Mouse (Mus musculus): ENCODE measurements around the gene Map3k19. TPM values are rescaled to one million over a fixed set of nuclear protein-coding genes. Genes with fewer than 3 reads are reported as not detected.

The Map3k19 gene
- total and polyA plus RNA-seq, 2 experiments from 2014 or later: 0.98 to 3.9 TPM

GRCm38 (mm10) chr1:127861900-127862299 is 7.1 kb upstream of the Map3k19 start:
- ATAC-seq (ENCODE audit: low FRiP score): no peak
- WGBS: 89% methylated on average over 5 of the region's 5 CpGs

GRCm38 (mm10) chr1:127860492-127860891 is 5.7 kb upstream of the Map3k19 start:
- H3K4me2 ChIP-seq (ENCODE audit: low read depth, low read length, poor library complexity, severe bottlenecking): no peak overlapping the region
- H3K27ac ChIP-seq (ENCODE audit: low read depth, low read length): no peak overlapping the region
- TF ChIP-seq CTCF (IDR thresholded peaks at IDR 0.05): no peak
- no peaks in the 10 kb centered on the region for H3K9me3 ChIP-seq (ENCODE audit: low read length)
- no peak for ATAC-seq (ENCODE audit: low FRiP score)
- H3K4me1 ChIP-seq (ENCODE audit: insufficient read depth, low read length): no peaks in the 10 kb centered on the region
- WGBS: 90% methylated on average over 4 of the region's 4 CpGs
- H3K27me3 ChIP-seq (ENCODE audit: insufficient read depth, low read length): no peaks in the 10 kb centered on the region
- DNase-seq (ENCODE audit: low spot score): no peak
- H3K36me3 ChIP-seq (ENCODE audit: insufficient read depth, low read length): no peaks in the 10 kb centered on the region
- H3K4me3 ChIP-seq (ENCODE audit: low read depth, low read length): no peak overlapping the region
- H3K9ac ChIP-seq (replicated peaks; ENCODE audit: low read length, poor library complexity, severe bottlenecking): no peak overlapping the region

More at GRCm38 (mm10) chr1:127861900-127862299, 7.1 kb upstream of the Map3k19 start:
- no peaks in the 10 kb centered on the region for H3K9me3 ChIP-seq (ENCODE audit: low read length)
- TF ChIP-seq CTCF (IDR thresholded peaks at IDR 0.05): no peak
- H3K36me3 ChIP-seq (ENCODE audit: insufficient read depth, low read length): no peaks in the 10 kb centered on the region
- no peak overlapping the region for H3K4me3 ChIP-seq (ENCODE audit: low read depth, low read length)
- DNase-seq (ENCODE audit: low spot score): no peak
- H3K9ac ChIP-seq (replicated peaks; ENCODE audit: low read length, poor library complexity, severe bottlenecking): no peak overlapping the region
- no peak overlapping the region for H3K27ac ChIP-seq (ENCODE audit: low read depth, low read length)
- no peaks in the 10 kb centered on the region for H3K27me3 ChIP-seq (ENCODE audit: insufficient read depth, low read length)
- H3K4me2 ChIP-seq (ENCODE audit: low read depth, low read length, poor library complexity, severe bottlenecking): no peak overlapping the region
- H3K4me1 ChIP-seq (ENCODE audit: insufficient read depth, low read length): no peaks in the 10 kb centered on the region

GRCm38 (mm10) chr1:127859799-127860400 is 5.1 kb upstream of the Map3k19 start:
- Histone ChIP-seq H3K27me3 (ENCODE audit: insufficient read depth, low read length) (no peaks in the 10 kb centered on the region), H3K9ac (replicated peaks; ENCODE audit: low read length, poor library complexity, severe bottlenecking) (no peak overlapping the region), H3K4me2 (ENCODE audit: low read depth, low read length, poor library complexity, severe bottlenecking) (no peak overlapping the region), H3K4me3 (ENCODE audit: low read depth, low read length) (no peak overlapping the region), H3K4me1 (ENCODE audit: insufficient read depth, low read length) (no peaks in the 10 kb centered on the region), H3K36me3 (ENCODE audit: insufficient read depth, low read length) (no peaks in the 10 kb centered on the region), H3K27ac (ENCODE audit: low read depth, low read length) (no peak overlapping the region), H3K9me3 (ENCODE audit: low read length) (no peaks in the 10 kb centered on the region)
- WGBS: 80% methylated on average over 6 of the region's 6 CpGs
- no peak for TF ChIP-seq CTCF (IDR thresholded peaks at IDR 0.05)
- ATAC-seq (ENCODE audit: low FRiP score) (no peak), DNase-seq (ENCODE audit: low spot score) (no peak)

GRCm38 (mm10) chr1:127858945-127859648 is 4.3 kb upstream of the Map3k19 start:
- ATAC-seq (ENCODE audit: low FRiP score): no peak
- DNase-seq (ENCODE audit: low spot score): no peak
- H3K9me3 ChIP-seq (ENCODE audit: low read length): no peaks in the 10 kb centered on the region
- TF ChIP-seq CTCF (IDR thresholded peaks at IDR 0.05): no peak
- no peaks in the 10 kb centered on the region for H3K36me3 ChIP-seq (ENCODE audit: insufficient read depth, low read length)
- H3K9ac ChIP-seq (replicated peaks; ENCODE audit: low read length, poor library complexity, severe bottlenecking): no peak overlapping the region
- H3K4me3 ChIP-seq (ENCODE audit: low read depth, low read length): no peak overlapping the region
- no peaks in the 10 kb centered on the region for H3K27me3 ChIP-seq (ENCODE audit: insufficient read depth, low read length)
- no peak overlapping the region for H3K4me2 ChIP-seq (ENCODE audit: low read depth, low read length, poor library complexity, severe bottlenecking)
- no peaks in the 10 kb centered on the region for H3K4me1 ChIP-seq (ENCODE audit: insufficient read depth, low read length)
- H3K27ac ChIP-seq (ENCODE audit: low read depth, low read length): no peak overlapping the region
- WGBS: 88% methylated on average over 9 of the region's 9 CpGs

GRCm38 (mm10) chr1:127850075-127850610 is 4.7 kb downstream of the Map3k19 start:
- Histone ChIP-seq H3K4me3 (ENCODE audit: low read depth, low read length) (no peak overlapping the region), H3K4me1 (ENCODE audit: insufficient read depth, low read length) (no peaks in the 10 kb centered on the region), H3K36me3 (ENCODE audit: insufficient read depth, low read length) (no peaks in the 10 kb centered on the region), H3K9ac (replicated peaks; ENCODE audit: low read length, poor library complexity, severe bottlenecking) (no peak overlapping the region), H3K27ac (ENCODE audit: low read depth, low read length) (no peak overlapping the region), H3K4me2 (ENCODE audit: low read depth, low read length, poor library complexity, severe bottlenecking) (no peak overlapping the region), H3K9me3 (ENCODE audit: low read length) (no peaks in the 10 kb centered on the region), H3K27me3 (ENCODE audit: insufficient read depth, low read length) (no peaks in the 10 kb centered on the region)
- DNase-seq (ENCODE audit: low spot score) (no peak), ATAC-seq (ENCODE audit: low FRiP score) (no peak)
- 86% methylated on average over 7 of the region's 7 CpGs for WGBS
- no peak for TF ChIP-seq CTCF (IDR thresholded peaks at IDR 0.05)

- 88% methylated on average over 5 of the region's 5 CpGs for WGBS
- ATAC-seq (ENCODE audit: low FRiP score) (no peak), DNase-seq (ENCODE audit: low spot score) (no peak)
- no peak for TF ChIP-seq CTCF (IDR thresholded peaks at IDR 0.05)
- H3K9ac ChIP-seq (replicated peaks; ENCODE audit: low read length, poor library complexity, severe bottlenecking): no peak overlapping the region
- H3K4me2 ChIP-seq (ENCODE audit: low read depth, low read length, poor library complexity, severe bottlenecking): no peak overlapping the region
- no peaks in the 10 kb centered on the region for H3K4me1 ChIP-seq (ENCODE audit: insufficient read depth, low read length)
- no peak overlapping the region for H3K27ac ChIP-seq (ENCODE audit: low read depth, low read length)
- H3K36me3 ChIP-seq (ENCODE audit: insufficient read depth, low read length): no peaks in the 10 kb centered on the region
- H3K27me3 ChIP-seq (ENCODE audit: insufficient read depth, low read length): no peaks in the 10 kb centered on the region
- no peaks in the 10 kb centered on the region for H3K9me3 ChIP-seq (ENCODE audit: low read length)
- H3K4me3 ChIP-seq (ENCODE audit: low read depth, low read length): no peak overlapping the region
Measured at GRCm38 (mm10) chr1:127845472-127845871, 9.4 kb downstream of the Map3k19 start.
